Mouse (Mus musculus) urinary bladder, adult 2 months (tissue): ENCODE results near the gene Capn10. TPM values are rescaled to one million over a fixed set of nuclear protein-coding genes. Genes with fewer than 3 reads are reported as not detected.

ENCODE experiments used
- DNase-seq: peaks from one replicate; pipeline ENCODE4 v3.0.0; 2022; ENCODE audit warnings: low spot score
- polyA plus RNA-seq: library from polyadenylated mRNA; depleted of rRNA; stranded (reverse); fragments of >200 nt; gene quantifications from 2 replicates; pipeline ENCODE4 v1.2.3, GENCODE M21; 2012; rRNA removed

The Capn10 gene
- polyA plus RNA-seq, 1 experiment: 20.4 TPM

DNA sequence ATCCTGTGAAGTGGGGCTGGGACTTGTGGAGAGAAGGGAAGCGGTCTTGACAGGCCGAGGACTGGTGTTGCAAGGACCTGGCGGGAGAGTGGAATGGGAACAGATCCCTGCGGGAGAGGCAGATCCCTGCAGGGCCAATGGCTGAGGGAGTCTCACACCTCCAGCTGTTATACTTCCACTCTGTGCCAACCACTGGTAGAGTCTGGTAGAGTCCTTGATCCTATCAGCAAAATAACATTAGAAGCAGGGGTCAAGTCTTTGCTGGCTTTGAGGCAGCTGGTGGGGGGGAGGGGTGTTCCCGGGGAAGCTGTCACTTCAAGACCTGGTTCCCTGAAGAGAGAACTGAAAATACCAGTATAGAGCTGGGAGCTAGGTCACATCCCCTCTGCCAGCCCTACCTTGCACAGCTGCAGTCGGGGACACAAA, 42.0 kb downstream of the Capn10 start:
- DNase-seq: no peak

- DNase-seq: no peak
These were observed 44.5 kb downstream of the Capn10 start for GRCm38 (mm10) chr1:92978645-92979044.

- no peak for DNase-seq
These were observed 45.0 kb downstream of the Capn10 start for GRCm38 (mm10) chr1:92979073-92979602.

GRCm38 (mm10) chr1:92981056-92981845, 47.1 kb downstream of the Capn10 start:
- DNase-seq: no peak

GRCm38 (mm10) chr1:92982931-92983605, 48.9 kb downstream of the Capn10 start:
- no peak for DNase-seq

DNA sequence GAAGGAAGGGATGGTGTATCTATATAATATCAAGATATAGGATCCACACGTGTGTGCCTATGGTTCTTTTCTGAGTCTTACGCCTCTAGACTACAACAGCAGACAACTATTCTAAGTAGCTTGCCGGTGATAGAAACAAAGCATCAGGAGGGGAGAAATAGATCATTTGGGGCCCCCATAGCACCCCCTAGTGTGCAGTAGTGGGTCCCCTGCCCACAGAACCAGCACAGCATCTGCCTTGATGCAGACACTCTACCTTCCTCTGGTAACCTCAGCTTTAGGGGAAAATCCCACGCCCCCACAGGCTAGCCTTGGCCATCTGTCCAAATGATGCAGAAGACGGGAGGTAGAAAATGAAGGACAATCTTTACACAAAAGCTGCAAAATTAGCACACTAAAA, 50.8 kb downstream of the Capn10 start:
- no peak for DNase-seq

DNA sequence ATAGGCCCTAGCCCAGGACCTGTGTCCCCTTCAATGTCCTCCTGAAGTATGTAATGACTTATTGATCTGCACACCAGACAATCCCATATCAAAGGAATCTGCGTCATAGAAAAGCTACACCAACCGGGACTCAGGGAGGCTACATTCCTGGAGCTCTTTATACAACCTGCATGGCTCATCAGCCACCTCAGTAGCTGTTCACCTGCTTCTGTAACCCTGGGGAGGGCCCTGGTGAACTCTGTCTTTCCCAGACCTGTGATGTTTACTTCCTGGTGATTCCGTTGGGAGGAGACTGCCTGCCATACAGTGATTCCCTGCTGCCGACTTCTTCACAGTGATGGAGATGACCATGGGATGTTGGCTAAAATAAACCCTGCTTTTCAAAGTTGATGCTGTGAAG, 54.7 kb downstream of the Capn10 start:
- DNase-seq: no peak

GRCm38 (mm10) chr1:92989891-92990290, 55.7 kb downstream of the Capn10 start:
- no peak for DNase-seq

- no peak for DNase-seq
These were observed 58.2 kb downstream of the Capn10 start for GRCm38 (mm10) chr1:92992214-92992855.

- DNase-seq: no peak
These were observed 58.7 kb downstream of the Capn10 start for GRCm38 (mm10) chr1:92992880-92993279.

Other genes with a start within 250 kb of the Capn10 start
- 14.0 and 18.3 TPM in 2 replicates for gene Gpc1, start 102.7 kb upstream of the Capn10 start, polyA plus RNA-seq
- 0.36 and 0.71 TPM in 2 replicates for gene Ankmy1, start 31.5 kb upstream of the Capn10 start, polyA plus RNA-seq
- gene Dusp28, start 27.4 kb upstream of the Capn10 start, polyA plus RNA-seq: 14.1 and 15.2 TPM in 2 replicates
- gene Rnpepl1, start 23.6 kb upstream of the Capn10 start, polyA plus RNA-seq: 37.4 and 59.3 TPM in 2 replicates
- gene Gpr35, start 16.5 kb downstream of the Capn10 start, polyA plus RNA-seq: 0.78 and 1.3 TPM in 2 replicates
- gene Aqp12, start 72.0 kb downstream of the Capn10 start, polyA plus RNA-seq: not detected in 2 replicates
- 3.3 and 5.0 TPM in 2 replicates for gene Kif1a, start 167.6 kb downstream of the Capn10 start, polyA plus RNA-seq
- gene Agxt, start 200.9 kb downstream of the Capn10 start, polyA plus RNA-seq: not detected in 2 replicates
- gene 2310007B03Rik, start 226.6 kb downstream of the Capn10 start, polyA plus RNA-seq: 0.03 and 0.07 TPM in 2 replicates
- gene Crocc2, start 234.3 kb downstream of the Capn10 start, polyA plus RNA-seq: 0.09 and 0.10 TPM in 2 replicates